Mouse (Mus musculus): Measurements from ENCODE around the gene Lsm4. TPM values are rescaled to one million over a fixed set of nuclear protein-coding genes. Genes with fewer than 3 reads are reported as not detected.

Gene Lsm4
- polyA plus RNA-seq, 1 experiment from 2014 or later, result 199 TPM

GRCm38 (mm10) chr8:70664631-70665030 is 8.4 kb upstream of the Lsm4 start:
- Histone ChIP-seq H3K4me2 (ENCODE audit: low read depth, low read length) (no peak overlapping the region), H3K9me3 (ENCODE audit: control insufficient read depth, low read length) (no peaks in the 10 kb centered on the region), H3K27ac (replicated peaks; ENCODE audit: low read depth, low read length) (no peak overlapping the region), H3K4me1 (ENCODE audit: control insufficient read depth, insufficient read depth, low read length) (no peaks in the 10 kb centered on the region), H3K9ac (ENCODE audit: low read depth, low read length) (no peak overlapping the region), H3K4me3 (ENCODE audit: low read depth, low read length) (no peak overlapping the region), H3K27me3 (replicated peaks; ENCODE audit: control insufficient read depth, insufficient read depth, low read length) (no peaks in the 10 kb centered on the region), H3K36me3 (ENCODE audit: control insufficient read depth, insufficient read depth, low read length) (no peaks in the 10 kb centered on the region)
- DNase-seq (ENCODE audit: low spot score) (no peak), ATAC-seq (ENCODE audit: low read depth) (no peak)
- WGBS, result 78% methylated on average over 3 of the region's 3 CpGs

GRCm38 (mm10) chr8:70665599-70665998 is 7.4 kb upstream of the Lsm4 start:
- no peak overlapping the region for H3K9ac ChIP-seq (ENCODE audit: low read depth, low read length)
- H3K4me2 ChIP-seq (ENCODE audit: low read depth, low read length), result no peak overlapping the region
- 42% methylated on average over 2 of the region's 2 CpGs for WGBS
- ATAC-seq (ENCODE audit: low read depth) (no peak), DNase-seq (ENCODE audit: low spot score) (no peak)
- H3K4me1 ChIP-seq (ENCODE audit: control insufficient read depth, insufficient read depth, low read length), result no peaks in the 10 kb centered on the region
- H3K27me3 ChIP-seq (replicated peaks; ENCODE audit: control insufficient read depth, insufficient read depth, low read length), result no peaks in the 10 kb centered on the region
- H3K36me3 ChIP-seq (ENCODE audit: control insufficient read depth, insufficient read depth, low read length), result no peaks in the 10 kb centered on the region
- no peaks in the 10 kb centered on the region for H3K9me3 ChIP-seq (ENCODE audit: control insufficient read depth, low read length)
- no peak overlapping the region for H3K27ac ChIP-seq (replicated peaks; ENCODE audit: low read depth, low read length)
- no peak overlapping the region for H3K4me3 ChIP-seq (ENCODE audit: low read depth, low read length)

- no peak for DNase-seq (ENCODE audit: low spot score)
- no peaks in the 10 kb centered on the region for H3K36me3 ChIP-seq (ENCODE audit: control insufficient read depth, insufficient read depth, low read length)
- H3K9ac ChIP-seq (ENCODE audit: low read depth, low read length), result no peak overlapping the region
- no peak overlapping the region for H3K4me3 ChIP-seq (ENCODE audit: low read depth, low read length)
- no peak overlapping the region for H3K27ac ChIP-seq (replicated peaks; ENCODE audit: low read depth, low read length)
- H3K27me3 ChIP-seq (replicated peaks; ENCODE audit: control insufficient read depth, insufficient read depth, low read length), result no peaks in the 10 kb centered on the region
- WGBS, result 81% methylated on average over 5 of the region's 5 CpGs
- 0 out of 2 replicates have a peak, but pooled peaks have one; percentile 10 for ATAC-seq (ENCODE audit: low read depth)
- H3K9me3 ChIP-seq (ENCODE audit: control insufficient read depth, low read length), result no peaks in the 10 kb centered on the region
- H3K4me1 ChIP-seq (ENCODE audit: control insufficient read depth, insufficient read depth, low read length), result no peaks in the 10 kb centered on the region
- no peak overlapping the region for H3K4me2 ChIP-seq (ENCODE audit: low read depth, low read length)
Measured at GRCm38 (mm10) chr8:70667071-70667470, 6.0 kb upstream of the Lsm4 start.

GRCm38 (mm10) chr8:70671615-70672324 is 1.3 kb upstream of the Lsm4 start:
- no peaks in the 10 kb centered on the region for H3K27me3 ChIP-seq (replicated peaks; ENCODE audit: control insufficient read depth, insufficient read depth, low read length)
- no peak for ATAC-seq (ENCODE audit: low read depth)
- no peak overlapping the region for H3K4me3 ChIP-seq (ENCODE audit: low read depth, low read length)
- H3K4me1 ChIP-seq (ENCODE audit: control insufficient read depth, insufficient read depth, low read length), result peaks cover 6% of the 10 kb centered on the region
- no peak for DNase-seq (ENCODE audit: low spot score)
- H3K27ac ChIP-seq (replicated peaks; ENCODE audit: low read depth, low read length), result no peak overlapping the region
- no peaks in the 10 kb centered on the region for H3K36me3 ChIP-seq (ENCODE audit: control insufficient read depth, insufficient read depth, low read length)
- no peaks in the 10 kb centered on the region for H3K9me3 ChIP-seq (ENCODE audit: control insufficient read depth, low read length)
- no peak overlapping the region for H3K4me2 ChIP-seq (ENCODE audit: low read depth, low read length)
- WGBS, result 64% methylated on average over 10 of the region's 10 CpGs
- H3K9ac ChIP-seq (ENCODE audit: low read depth, low read length), result no peak overlapping the region

GRCm38 (mm10) chr8:70672325-70673078 is 546 bp upstream of the Lsm4 start:
- peaks cover 6% of the 10 kb centered on the region for H3K4me1 ChIP-seq (ENCODE audit: control insufficient read depth, insufficient read depth, low read length)
- 0 out of 2 replicates have a peak, but pooled peaks cover 4% of the 10 kb centered on the region for H3K36me3 ChIP-seq (ENCODE audit: control insufficient read depth, insufficient read depth, low read length)
- no peaks in the 10 kb centered on the region for H3K27me3 ChIP-seq (replicated peaks; ENCODE audit: control insufficient read depth, insufficient read depth, low read length)
- peak overlapping the region; percentile 63 for H3K9ac ChIP-seq (ENCODE audit: low read depth, low read length)
- WGBS, result 41% methylated on average over 19 of the region's 19 CpGs
- DNase-seq (ENCODE audit: low spot score) (no peak), ATAC-seq (ENCODE audit: low read depth) (no peak)
- H3K27ac ChIP-seq (replicated peaks; ENCODE audit: low read depth, low read length), result peak overlapping the region; percentile 84
- no peaks in the 10 kb centered on the region for H3K9me3 ChIP-seq (ENCODE audit: control insufficient read depth, low read length)
- H3K4me3 ChIP-seq (ENCODE audit: low read depth, low read length), result peak overlapping the region; percentile 70
- peak overlapping the region; percentile 52 for H3K4me2 ChIP-seq (ENCODE audit: low read depth, low read length)

- WGBS, result 89% methylated on average over 3 of the region's 3 CpGs
- H3K9me3 ChIP-seq (ENCODE audit: control insufficient read depth, low read length), result no peaks in the 10 kb centered on the region
- H3K9ac ChIP-seq (ENCODE audit: low read depth, low read length), result peak overlapping the region; percentile 82
- H3K4me2 ChIP-seq (ENCODE audit: low read depth, low read length), result peak overlapping the region; percentile 82
- peaks cover 19% of the 10 kb centered on the region; the same call in 1 of the 2 replicates for H3K36me3 ChIP-seq (ENCODE audit: control insufficient read depth, insufficient read depth, low read length)
- H3K27me3 ChIP-seq (replicated peaks; ENCODE audit: control insufficient read depth, insufficient read depth, low read length), result no peaks in the 10 kb centered on the region
- H3K4me3 ChIP-seq (ENCODE audit: low read depth, low read length), result peak overlapping the region; percentile 70
- ATAC-seq (ENCODE audit: low read depth) (no peak), DNase-seq (ENCODE audit: low spot score) (no peak)
- H3K4me1 ChIP-seq (ENCODE audit: control insufficient read depth, insufficient read depth, low read length), result peaks cover 6% of the 10 kb centered on the region
- H3K27ac ChIP-seq (replicated peaks; ENCODE audit: low read depth, low read length), result peak overlapping the region; percentile 95
Measured at GRCm38 (mm10) chr8:70674109-70674508, 1.1 kb downstream of the Lsm4 start.

- Histone ChIP-seq H3K4me3 (ENCODE audit: low read depth, low read length) (no peak overlapping the region), H3K9ac (ENCODE audit: low read depth, low read length) (peak overlapping the region; percentile 82; the same call in 1 of the 2 replicates), H3K4me2 (ENCODE audit: low read depth, low read length) (peak overlapping the region; percentile 82; the same call in 1 of the 2 replicates), H3K27ac (replicated peaks; ENCODE audit: low read depth, low read length) (no peak overlapping the region), H3K36me3 (ENCODE audit: control insufficient read depth, insufficient read depth, low read length) (peaks cover 24% of the 10 kb centered on the region; the same call in 1 of the 2 replicates), H3K27me3 (replicated peaks; ENCODE audit: control insufficient read depth, insufficient read depth, low read length) (no peaks in the 10 kb centered on the region), H3K9me3 (ENCODE audit: control insufficient read depth, low read length) (no peaks in the 10 kb centered on the region), H3K4me1 (ENCODE audit: control insufficient read depth, insufficient read depth, low read length) (peaks cover 6% of the 10 kb centered on the region)
- ATAC-seq (ENCODE audit: low read depth) (no peak), DNase-seq (ENCODE audit: low spot score) (peak; percentile 30)
- 62% methylated on average over 4 of the region's 4 CpGs for WGBS
Measured at GRCm38 (mm10) chr8:70674716-70675115, 1.7 kb downstream of the Lsm4 start.

GRCm38 (mm10) chr8:70675336-70675735 is 2.3 kb downstream of the Lsm4 start:
- no peak overlapping the region for H3K4me3 ChIP-seq (ENCODE audit: low read depth, low read length)
- H3K27ac ChIP-seq (replicated peaks; ENCODE audit: low read depth, low read length), result no peak overlapping the region
- peaks cover 25% of the 10 kb centered on the region; the same call in 1 of the 2 replicates for H3K36me3 ChIP-seq (ENCODE audit: control insufficient read depth, insufficient read depth, low read length)
- no peaks in the 10 kb centered on the region for H3K9me3 ChIP-seq (ENCODE audit: control insufficient read depth, low read length)
- DNase-seq (ENCODE audit: low spot score) (no peak), ATAC-seq (ENCODE audit: low read depth) (no peak)
- no peaks in the 10 kb centered on the region for H3K27me3 ChIP-seq (replicated peaks; ENCODE audit: control insufficient read depth, insufficient read depth, low read length)
- no peak overlapping the region for H3K9ac ChIP-seq (ENCODE audit: low read depth, low read length)
- H3K4me1 ChIP-seq (ENCODE audit: control insufficient read depth, insufficient read depth, low read length), result peaks cover 6% of the 10 kb centered on the region
- 88% methylated on average over 1 of the region's 1 CpGs for WGBS
- no peak overlapping the region for H3K4me2 ChIP-seq (ENCODE audit: low read depth, low read length)

Measured in embryonic facial prominence, embryonic 14.5 days (tissue).